Mouse (Mus musculus) embryo, embryonic 10.5 days (tissue): ENCODE measurements around the gene Taf15.

Source experiments
- DNase-seq: peaks from one replicate; pipeline ENCODE4 v3.0.0-alpha.2; 2015; ENCODE audit warnings: low spot score

Gene Taf15

GRCm38 (mm10) chr11:83457912-83458601 is 14.8 kb upstream of the Taf15 start:
- no peak for DNase-seq

- DNase-seq = no peak
These were observed 11.3 kb upstream of the Taf15 start for GRCm38 (mm10) chr11:83461462-83462027.

GRCm38 (mm10) chr11:83462711-83463244 is 10.1 kb upstream of the Taf15 start, which contains the start of gene Mmp28:
TSS of gene Mmp28 (minus strand) at chr11:83463071.
- peak; percentile 64 for DNase-seq

GRCm38 (mm10) chr11:83465976-83466375 is 6.9 kb upstream of the Taf15 start:
- no peak for DNase-seq

- no peak for DNase-seq
These were observed 5.7 kb upstream of the Taf15 start for GRCm38 (mm10) chr11:83467120-83467652.

- no peak for DNase-seq
These were observed 4.1 kb upstream of the Taf15 start for GRCm38 (mm10) chr11:83468765-83469164.

- no peak for DNase-seq
These were observed 1.1 kb upstream of the Taf15 start for GRCm38 (mm10) chr11:83471766-83472165.

- peak; percentile 78 for DNase-seq
These were observed 540 bp downstream of the Taf15 start for GRCm38 (mm10) chr11:83473235-83474016.

GRCm38 (mm10) chr11:83491488-83491887 is 18.6 kb downstream of the Taf15 start:
- peak; percentile 13 for DNase-seq

- DNase-seq = no peak
These were observed 22.7 kb downstream of the Taf15 start for GRCm38 (mm10) chr11:83495571-83495970.

GRCm38 (mm10) chr11:83504308-83504707 is 31.4 kb downstream of the Taf15 start:
- no peak for DNase-seq

GRCm38 (mm10) chr11:83509521-83509920 is 36.6 kb downstream of the Taf15 start:
- DNase-seq = no peak

GRCm38 (mm10) chr11:83517153-83517552 is 44.3 kb downstream of the Taf15 start:
- DNase-seq = no peak

GRCm38 (mm10) chr11:83518371-83518770 is 45.5 kb downstream of the Taf15 start:
- DNase-seq = no peak

- DNase-seq = no peak
These were observed 49.2 kb downstream of the Taf15 start, which contains the start of gene Heatr9 for GRCm38 (mm10) chr11:83522075-83522474. TSS of gene Heatr9 (minus strand) at chr11:83522175.

GRCm38 (mm10) chr11:83529024-83529423 is 56.1 kb downstream of the Taf15 start:
- no peak for DNase-seq

- DNase-seq = no peak
These were observed 57.5 kb downstream of the Taf15 start, which contains the start of gene Ccl5 for GRCm38 (mm10) chr11:83530360-83530759. TSS of gene Ccl5 (minus strand) at chr11:83530518.

GRCm38 (mm10) chr11:83533192-83533591 is 60.3 kb downstream of the Taf15 start:
- no peak for DNase-seq

GRCm38 (mm10) chr11:83534143-83534542 is 61.3 kb downstream of the Taf15 start:
- no peak for DNase-seq

GRCm38 (mm10) chr11:83534609-83535423 is 61.9 kb downstream of the Taf15 start:
- DNase-seq = peak; percentile 8

- no peak for DNase-seq
These were observed 63.9 kb downstream of the Taf15 start for GRCm38 (mm10) chr11:83536831-83537230.
